Mouse (Mus musculus) kidney, embryonic 14.5 days (tissue): ENCODE measurements around the gene Fcrla. TPM values are rescaled to one million over a fixed set of nuclear protein-coding genes. Genes with fewer than 3 reads are reported as not detected.
A peak's percentile ranks its signal among the peaks of the same experiment; 100 is the strongest.

Source experiments
- ATAC-seq: fragments of 200-750 bp; cut with Nextera tagmentation; 2 replicates; pipeline ENCODE4 v1.8.0; 2017; ENCODE audit warnings: moderate number of reproducible peaks, mild to moderate bottlenecking, moderate TSS enrichment, moderate library complexity; ENCODE audit not compliant: low FRiP score, low TSS enrichment
- H3K27ac ChIP-seq: fragments of 300-500 bp; sonication (generic); 2 replicates; pipeline ENCODE4 v1.5.1; 2014; ENCODE audit warnings: low read depth, mild to moderate bottlenecking, low read length, moderate library complexity, mixed read lengths
- H3K27me3 ChIP-seq: fragments of 300-500 bp; sonication (generic); 2 replicates; pipeline ENCODE4 v1.6.1; 2014; ENCODE audit warnings: mild to moderate bottlenecking, low read length; ENCODE audit not compliant: control insufficient read depth, insufficient read depth
- H3K36me3 ChIP-seq: fragments of 300-500 bp; sonication (generic); 2 replicates; pipeline ENCODE4 v1.6.1; 2014; ENCODE audit warnings: low read length, mixed read lengths; ENCODE audit not compliant: control insufficient read depth, insufficient read depth
- H3K4me1 ChIP-seq: fragments of 300-500 bp; sonication (generic); 2 replicates; pipeline ENCODE4 v1.6.1; 2014; ENCODE audit warnings: low read length, mixed read lengths; ENCODE audit not compliant: control insufficient read depth, insufficient read depth
- H3K4me2 ChIP-seq: fragments of 300-500 bp; sonication (generic); replicated peaks from 2 replicates; pipeline ENCODE4 v1.6.1; 2014; ENCODE audit warnings: low read depth, mild to moderate bottlenecking, low read length
- H3K4me3 ChIP-seq: fragments of 300-500 bp; sonication (generic); 2 replicates; pipeline ENCODE4 v1.5.1; 2014; ENCODE audit warnings: mild to moderate bottlenecking, low read length
- H3K9ac ChIP-seq: fragments of 300-500 bp; sonication (generic); 2 replicates; pipeline ENCODE4 v1.6.1; 2014; ENCODE audit warnings: low read depth, mild to moderate bottlenecking, low read length, moderate library complexity
- H3K9me3 ChIP-seq: fragments of 300-500 bp; sonication (generic); 2 replicates; pipeline ENCODE4 v1.6.1; 2016; ENCODE audit warnings: low read length; ENCODE audit not compliant: control insufficient read depth
- WGBS: fragments of 180-500 bp; shearing (Covaris S2); extraction: QIAGEN DNeasy Blood & Tissue Kit; methylation state at CpG from one replicate; pipeline ENCODE4 v1.1.7; 2014; 5-methylcytosine and 5-hydroxymethylcytosine counted together
- polyA plus RNA-seq: library from polyadenylated mRNA; unstranded; fragments of >200 nt; fragmentation: Nextera tagmentation; extraction: Ambion mirVana; gene quantifications from 2 replicates; pipeline ENCODE4 v1.2.1, GENCODE M21; 2014

Fcrla gene
- polyA plus RNA-seq, 1 experiment from 2014 or later, result not detected

GRCm38 (mm10) chr1:170889310-170889709, 38.1 kb downstream of the Fcrla start:
- no peak overlapping the region for H3K9ac ChIP-seq
- H3K27ac ChIP-seq, result no peak overlapping the region
- H3K9me3 ChIP-seq, result no peaks in the 10 kb centered on the region
- H3K36me3 ChIP-seq, result no peaks in the 10 kb centered on the region
- no peak overlapping the region for H3K4me3 ChIP-seq
- H3K4me1 ChIP-seq, result no peaks in the 10 kb centered on the region
- WGBS, result 81% methylated on average over 4 of the region's 4 CpGs
- no peak overlapping the region for H3K4me2 ChIP-seq
- ATAC-seq, result no peak
- no peaks in the 10 kb centered on the region for H3K27me3 ChIP-seq

- Histone ChIP-seq H3K27ac (no peak overlapping the region), H3K4me2 (no peak overlapping the region), H3K4me1 (no peaks in the 10 kb centered on the region), H3K9ac (no peak overlapping the region), H3K9me3 (no peaks in the 10 kb centered on the region), H3K4me3 (no peak overlapping the region), H3K36me3 (peaks cover 7% of the 10 kb centered on the region; the same call in 1 of the 2 replicates), H3K27me3 (no peaks in the 10 kb centered on the region)
- 47% methylated on average over 6 of the region's 6 CpGs for WGBS
- no peak for ATAC-seq
Observed at GRCm38 (mm10) chr1:170886044-170886458, 41.3 kb downstream of the Fcrla start.

- H3K27me3 ChIP-seq, result no peaks in the 10 kb centered on the region
- H3K9ac ChIP-seq, result peak within 1 kb of the TSS; percentile 79
- H3K4me3 ChIP-seq, result peak within 1 kb of the TSS; percentile 79
- H3K27ac ChIP-seq, result peak within 1 kb of the TSS; percentile 73; the same call in 1 of the 2 replicates
- peak within 1 kb of the TSS; percentile 57 for H3K4me2 ChIP-seq
- peak; percentile 92 for ATAC-seq
- no peaks in the 10 kb centered on the region for H3K4me1 ChIP-seq
- peaks cover 14% of the 10 kb centered on the region; the same call in 1 of the 2 replicates for H3K36me3 ChIP-seq
- under 1% methylated on average over 46 of the region's 46 CpGs for WGBS
- no peaks in the 10 kb centered on the region for H3K9me3 ChIP-seq
Observed at GRCm38 (mm10) chr1:170884978-170885561, 42.3 kb downstream of the Fcrla start, which contains the start of the genes Gm26620 and Dusp12. Gm26620 (plus strand) TSS chr1:170885065. Dusp12 (minus strand) TSS chr1:170885540.

- no peak for ATAC-seq
Observed at GRCm38 (mm10) chr1:170884390-170884789, 43.0 kb downstream of the Fcrla start.

GRCm38 (mm10) chr1:170882915-170883485, 44.4 kb downstream of the Fcrla start:
- Histone ChIP-seq H3K4me1 (no peaks in the 10 kb centered on the region), H3K36me3 (peaks cover 23% of the 10 kb centered on the region), H3K27ac (no peak overlapping the region), H3K4me3 (no peak overlapping the region), H3K9ac (no peak overlapping the region), H3K27me3 (no peaks in the 10 kb centered on the region), H3K9me3 (no peaks in the 10 kb centered on the region), H3K4me2 (no peak overlapping the region)
- ATAC-seq, result no peak
- 80% methylated on average over 5 of the region's 5 CpGs for WGBS

More at GRCm38 (mm10) chr1:170884390-170884789, 43.0 kb downstream of the Fcrla start:
- no peaks in the 10 kb centered on the region for H3K27me3 ChIP-seq
- peak overlapping the region; percentile 57 for H3K4me2 ChIP-seq
- WGBS, result 17% methylated on average over 8 of the region's 8 CpGs
- 0 out of 2 replicates have a peak overlapping the region, but pooled peaks have one; percentile 18 for H3K27ac ChIP-seq
- no peaks in the 10 kb centered on the region for H3K4me1 ChIP-seq
- H3K9me3 ChIP-seq, result no peaks in the 10 kb centered on the region
- peak overlapping the region; percentile 79 for H3K4me3 ChIP-seq
- peaks cover 18% of the 10 kb centered on the region for H3K36me3 ChIP-seq
- H3K9ac ChIP-seq, result peak overlapping the region; percentile 79; the same call in 1 of the 2 replicates

- WGBS, result 92% methylated on average over 5 of the region's 5 CpGs
- no peaks in the 10 kb centered on the region for H3K27me3 ChIP-seq
- ATAC-seq, result no peak
- peaks cover 50% of the 10 kb centered on the region for H3K36me3 ChIP-seq
- H3K4me1 ChIP-seq, result no peaks in the 10 kb centered on the region
- no peak overlapping the region for H3K4me2 ChIP-seq
- no peak overlapping the region for H3K27ac ChIP-seq
- no peaks in the 10 kb centered on the region for H3K9me3 ChIP-seq
- H3K4me3 ChIP-seq, result no peak overlapping the region
- H3K9ac ChIP-seq, result no peak overlapping the region
Observed at GRCm38 (mm10) chr1:170876906-170877305, 50.5 kb downstream of the Fcrla start.

GRCm38 (mm10) chr1:170875676-170876075, 51.7 kb downstream of the Fcrla start:
- H3K36me3 ChIP-seq, result peaks cover 47% of the 10 kb centered on the region
- no peaks in the 10 kb centered on the region for H3K9me3 ChIP-seq
- H3K4me1 ChIP-seq, result no peaks in the 10 kb centered on the region
- WGBS, result 72% methylated on average over 3 of the region's 3 CpGs
- ATAC-seq, result no peak
- H3K27me3 ChIP-seq, result no peaks in the 10 kb centered on the region
- no peak overlapping the region for H3K4me2 ChIP-seq
- no peak overlapping the region for H3K4me3 ChIP-seq
- H3K27ac ChIP-seq, result no peak overlapping the region
- no peak overlapping the region for H3K9ac ChIP-seq

GRCm38 (mm10) chr1:170871961-170872360, 55.4 kb downstream of the Fcrla start:
- no peak overlapping the region for H3K4me2 ChIP-seq
- H3K9me3 ChIP-seq, result no peaks in the 10 kb centered on the region
- H3K9ac ChIP-seq, result no peak overlapping the region
- peaks cover 27% of the 10 kb centered on the region; the same call in 1 of the 2 replicates for H3K36me3 ChIP-seq
- no peaks in the 10 kb centered on the region for H3K4me1 ChIP-seq
- H3K4me3 ChIP-seq, result no peak overlapping the region
- H3K27me3 ChIP-seq, result no peaks in the 10 kb centered on the region
- no peak overlapping the region for H3K27ac ChIP-seq
- ATAC-seq, result no peak
- WGBS, result 96% methylated on average over 2 of the region's 2 CpGs

GRCm38 (mm10) chr1:170871402-170871801, 56.0 kb downstream of the Fcrla start:
- Histone ChIP-seq H3K27me3 (no peaks in the 10 kb centered on the region), H3K4me1 (no peaks in the 10 kb centered on the region; the same call in 1 of the 2 replicates), H3K9ac (no peak overlapping the region), H3K27ac (no peak overlapping the region), H3K4me2 (no peak overlapping the region), H3K4me3 (no peak overlapping the region), H3K36me3 (peaks cover 24% of the 10 kb centered on the region; the same call in 1 of the 2 replicates), H3K9me3 (no peaks in the 10 kb centered on the region)
- 91% methylated on average over 6 of the region's 6 CpGs for WGBS
- ATAC-seq, result no peak
